Mouse (Mus musculus) ES-Bruce4 (cell line): Measurements from ENCODE around the gene Gpr37l1. TPM values are rescaled to one million over a fixed set of nuclear protein-coding genes. Genes with fewer than 3 reads are reported as not detected.
A peak's percentile ranks its signal among the peaks of the same experiment; 100 is the strongest.
"Not testable (repeated sequence)": the region's sequence is repeated elsewhere in the genome, so short reads cannot be mapped to it uniquely, and the experiment has no call there.

Experiments
- H3K27ac ChIP-seq: 2 replicates; pipeline ENCODE4 v1.5.1; 2012; ENCODE audit warnings: low read length, inconsistent platforms; ENCODE audit not compliant: insufficient read depth
- H3K27me3 ChIP-seq: 2 replicates; pipeline ENCODE4 v1.6.1; 2012; ENCODE audit warnings: mild to moderate bottlenecking, low read length, inconsistent platforms; ENCODE audit not compliant: control insufficient read depth, poor library complexity, insufficient read depth, severe bottlenecking
- H3K36me3 ChIP-seq: 2 replicates; pipeline ENCODE4 v1.6.1; 2012; ENCODE audit warnings: inconsistent platforms, mild to moderate bottlenecking, low read length, moderate library complexity; ENCODE audit not compliant: control insufficient read depth, poor library complexity, insufficient read depth, severe bottlenecking
- H3K4me1 ChIP-seq: one replicate; pipeline ENCODE4 v1.8.1; 2011; ENCODE audit warnings: low read length; ENCODE audit not compliant: control insufficient read depth, insufficient read depth
- H3K4me3 ChIP-seq: 2 replicates; pipeline ENCODE4 v1.5.1; 2011; ENCODE audit warnings: low read depth, mild to moderate bottlenecking, low read length
- H3K9ac ChIP-seq: 2 replicates; pipeline ENCODE4 v1.6.1; 2012; ENCODE audit warnings: low read depth, mild to moderate bottlenecking, inconsistent platforms; ENCODE audit not compliant: poor library complexity, severe bottlenecking
- H3K9me3 ChIP-seq: replicated peaks from 2 replicates; pipeline ENCODE4 v1.6.1; 2012; ENCODE audit warnings: mild to moderate bottlenecking, low read length, inconsistent platforms; ENCODE audit not compliant: control insufficient read depth, poor library complexity, insufficient read depth, severe bottlenecking
- CTCF ChIP-seq: IDR thresholded peaks from one replicate; pipeline ENCODE4 v1.8.1; 2011; ENCODE audit warnings: low read depth, low read length
- EP300 ChIP-seq: IDR thresholded peaks from 2 replicates; pipeline ENCODE4 v1.6.1; 2011; ENCODE audit warnings: low read depth, low read length; ENCODE audit not compliant: insufficient read depth
- POLR2A ChIP-seq: IDR thresholded peaks from one replicate; pipeline ENCODE4 v1.8.1; 2011; ENCODE audit warnings: low read length; ENCODE audit not compliant: insufficient read depth
- polyA plus RNA-seq: library from polyadenylated mRNA; stranded (reverse); fragments of >200 nt; gene quantifications from 2 replicates; pipeline ENCODE4 v1.2.4, GENCODE M21; 2011; ENCODE audit warnings: low read depth; ENCODE audit not compliant: missing spikeins, insufficient read depth, insufficient read length

Gene Gpr37l1
- polyA plus RNA-seq, 1 experiment: not detected

DNA sequence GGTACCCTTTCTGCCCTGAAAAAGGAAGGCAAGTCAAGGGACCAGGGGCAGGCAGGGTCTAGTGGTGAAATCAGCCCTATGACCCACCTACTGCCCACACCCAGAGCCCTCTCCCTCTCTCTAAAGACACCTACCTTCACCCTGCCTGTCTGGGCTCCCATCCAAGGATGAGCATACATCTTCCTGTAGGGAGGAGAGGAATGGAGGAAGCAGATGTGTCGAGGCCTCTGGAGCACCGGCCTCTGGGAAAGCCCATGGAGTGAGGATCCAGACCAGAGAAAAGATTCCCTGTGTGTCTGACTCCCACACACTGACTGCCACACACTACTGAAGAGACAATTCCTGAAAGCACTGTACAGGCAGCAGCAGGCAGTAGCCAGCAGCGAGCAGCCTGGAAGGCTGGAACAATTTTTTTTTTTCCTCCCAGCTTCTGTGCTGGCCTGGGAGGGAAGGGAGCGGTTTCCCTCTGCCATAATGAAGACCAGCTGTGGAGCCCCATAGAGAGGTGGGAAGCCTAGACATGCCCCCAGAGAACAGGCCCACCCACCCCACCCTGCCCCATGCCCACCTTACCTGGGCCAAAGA is 40.9 kb downstream of the Gpr37l1 start:
- Histone ChIP-seq H3K4me3 (no peak overlapping the region), H3K9me3 (no peaks in the 10 kb centered on the region), H3K36me3 (no peaks in the 10 kb centered on the region), H3K4me1 (peaks cover 6% of the 10 kb centered on the region), H3K9ac (no peak overlapping the region), H3K27me3 (no peaks in the 10 kb centered on the region), H3K27ac (no peak overlapping the region)
- TF ChIP-seq CTCF: no peak
- TF ChIP-seq POLR2A: no peak
- TF ChIP-seq EP300: no peak

DNA sequence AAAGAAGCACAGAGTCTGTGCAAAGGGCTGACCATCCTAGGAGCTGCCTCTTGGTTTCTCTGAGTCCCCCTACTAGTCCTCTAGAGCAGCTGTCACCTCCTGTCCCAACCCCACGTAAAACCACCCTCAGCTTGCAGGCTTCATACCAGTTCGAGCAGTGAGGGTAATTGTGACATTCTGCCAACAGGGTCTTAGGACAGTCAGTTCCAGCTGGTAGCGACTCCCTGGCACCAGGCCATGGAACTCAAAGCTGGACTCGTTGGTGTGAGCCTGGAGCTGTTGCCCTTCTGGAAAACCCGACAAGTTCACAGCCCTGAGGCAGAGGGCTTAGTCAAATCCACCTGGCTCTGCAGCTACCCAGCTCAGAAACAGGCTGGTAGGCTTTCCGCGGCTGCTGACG is 41.5 kb downstream of the Gpr37l1 start:
- H3K9ac ChIP-seq: no peak overlapping the region
- H3K36me3 ChIP-seq: no peaks in the 10 kb centered on the region
- no peaks in the 10 kb centered on the region for H3K9me3 ChIP-seq
- TF ChIP-seq CTCF (no peak), POLR2A (no peak), EP300 (no peak)
- no peak overlapping the region for H3K27ac ChIP-seq
- no peak overlapping the region for H3K4me3 ChIP-seq
- no peaks in the 10 kb centered on the region for H3K27me3 ChIP-seq
- H3K4me1 ChIP-seq: peaks cover 6% of the 10 kb centered on the region

DNA sequence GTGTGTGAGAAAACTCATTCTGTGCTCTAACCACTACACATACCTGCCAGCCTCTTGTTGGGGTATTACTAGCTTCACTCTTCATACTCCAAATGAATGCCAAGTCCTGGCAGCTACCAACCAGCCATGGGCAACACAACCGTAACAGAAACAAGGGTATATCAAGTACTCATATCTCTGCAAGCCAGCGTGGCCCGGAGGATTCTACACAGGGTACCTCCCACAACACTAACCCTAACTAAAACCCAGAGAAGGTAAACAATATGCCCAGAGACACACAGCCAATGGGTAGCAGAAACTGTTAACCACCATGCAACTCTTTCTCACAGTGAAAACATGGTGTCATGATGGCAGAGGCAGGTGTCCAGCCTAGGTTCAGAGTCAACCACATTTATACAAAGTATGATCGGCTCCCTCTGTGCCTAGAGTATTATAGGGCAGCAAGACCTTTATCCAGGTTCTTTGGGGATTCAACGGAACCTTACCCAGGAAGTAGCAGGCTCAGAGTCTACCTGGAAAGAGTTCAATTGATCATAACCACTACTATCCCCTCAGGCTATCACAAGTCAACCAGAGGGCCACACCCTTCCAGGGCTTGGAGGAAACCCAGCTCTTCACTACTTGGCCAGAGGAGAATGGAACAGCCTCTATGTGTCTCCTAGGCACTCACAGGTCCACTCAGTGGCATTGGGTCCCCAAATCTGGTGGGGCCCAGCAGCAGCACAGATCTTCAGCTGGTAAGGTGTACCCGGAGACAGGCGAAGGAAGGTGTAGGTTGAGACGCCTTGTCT is 42.7 kb downstream of the Gpr37l1 start:
- Histone ChIP-seq H3K4me3 (no peak overlapping the region), H3K36me3 (no peaks in the 10 kb centered on the region), H3K27me3 (no peaks in the 10 kb centered on the region), H3K4me1 (peaks cover 5% of the 10 kb centered on the region), H3K9ac (no peak overlapping the region), H3K27ac (no peak overlapping the region), H3K9me3 (no peaks in the 10 kb centered on the region)
- no peak for TF ChIP-seq CTCF
- no peak for TF ChIP-seq EP300
- no peak for TF ChIP-seq POLR2A

DNA sequence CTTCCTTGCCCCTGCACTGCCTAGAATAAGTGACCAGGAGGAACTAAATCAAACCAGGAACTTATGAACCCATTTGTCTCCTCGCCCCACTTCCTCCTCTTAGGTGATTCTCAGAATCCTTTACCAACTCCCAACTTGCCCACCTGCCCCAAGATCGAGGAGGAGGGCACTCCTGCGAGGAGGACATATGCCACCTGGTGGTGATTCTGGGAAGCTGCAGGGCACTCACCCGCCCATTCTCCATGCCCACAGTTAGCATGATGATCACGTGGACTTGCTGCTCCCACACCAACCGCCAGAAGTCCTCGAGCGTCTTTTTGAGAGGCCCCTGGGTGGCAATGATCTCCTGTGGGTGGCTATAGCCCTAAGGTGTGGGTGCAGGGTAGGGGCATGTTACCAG is 54.8 kb downstream of the Gpr37l1 start:
- H3K9ac ChIP-seq: no peak overlapping the region
- no peaks in the 10 kb centered on the region for H3K36me3 ChIP-seq
- H3K4me1 ChIP-seq: no peaks in the 10 kb centered on the region
- H3K27me3 ChIP-seq: no peaks in the 10 kb centered on the region
- TF ChIP-seq CTCF (peak; percentile 93), POLR2A (no peak)
- no peak overlapping the region for H3K4me3 ChIP-seq
- no peaks in the 10 kb centered on the region for H3K9me3 ChIP-seq
- no peak overlapping the region for H3K27ac ChIP-seq

DNA sequence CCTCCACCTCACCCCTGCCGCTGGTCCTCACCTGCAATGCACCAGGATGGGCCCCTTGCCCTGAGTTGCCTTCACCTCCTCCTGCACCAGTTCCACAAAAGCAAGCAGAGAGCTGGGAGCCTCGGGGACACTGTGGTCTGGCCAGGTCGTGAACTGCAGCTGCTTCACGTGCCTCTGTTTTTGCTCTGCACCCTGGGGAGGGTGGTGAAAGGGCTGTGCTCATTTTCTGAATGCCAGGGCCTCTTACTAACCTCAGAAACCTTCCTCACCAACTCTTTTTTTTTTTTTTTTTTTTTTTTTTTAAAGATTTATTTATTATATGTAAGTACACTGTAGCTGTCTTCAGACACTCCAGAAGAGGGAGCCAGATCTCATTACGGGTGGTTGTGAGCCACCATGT is 56.2 kb downstream of the Gpr37l1 start:
- H3K9ac ChIP-seq, H3K27me3 ChIP-seq, H3K36me3 ChIP-seq, H3K27ac ChIP-seq, H3K4me3 ChIP-seq, H3K9me3 ChIP-seq, H3K4me1 ChIP-seq: not testable (repeated sequence)

Other genes starting within 250 kb of the Gpr37l1 start
- 8.9 and 9.8 TPM in 2 replicates for gene Ppp1r12b, start 211.7 kb downstream of the Gpr37l1 start, polyA plus RNA-seq
- gene Ube2t, start 205.1 kb downstream of the Gpr37l1 start, polyA plus RNA-seq: 96.8 and 99.6 TPM in 2 replicates
- 0.26 and 0.81 TPM in 2 replicates for gene Lgr6, start 62.4 kb downstream of the Gpr37l1 start, polyA plus RNA-seq
- gene Ptpn7, start 35.0 kb downstream of the Gpr37l1 start, polyA plus RNA-seq: 1.5 and 1.8 TPM in 2 replicates
- gene Arl8a, start 20.9 kb downstream of the Gpr37l1 start, polyA plus RNA-seq: 94.4 and 106 TPM in 2 replicates
- gene Elf3, start 90.9 kb upstream of the Gpr37l1 start, polyA plus RNA-seq: 36.6 and 37.3 TPM in 2 replicates
- gene Rnpep, start 116.4 kb upstream of the Gpr37l1 start, polyA plus RNA-seq: 44.5 and 47.3 TPM in 2 replicates
- 164 TPM in 2 replicates for gene Timm17a, start 146.1 kb upstream of the Gpr37l1 start, polyA plus RNA-seq
- gene Lmod1, start 157.1 kb upstream of the Gpr37l1 start, polyA plus RNA-seq: 2.2 and 2.5 TPM in 2 replicates
- gene Shisa4, start 207.6 kb upstream of the Gpr37l1 start, polyA plus RNA-seq: 14.1 and 15.0 TPM in 2 replicates